Mouse (Mus musculus) embryonic fibroblast, embryonic 13.5 days (primary cell): ENCODE data around the gene Serac1.

ENCODE experiments used
- CTCF ChIP-seq: IDR thresholded peaks from 2 replicates; pipeline ENCODE4 v1.5.1; 2011; ENCODE audit warnings: mild to moderate bottlenecking, control low read depth, low read length, moderate library complexity, borderline replicate concordance; ENCODE audit not compliant: insufficient read depth
- POLR2A ChIP-seq: IDR thresholded peaks from 2 replicates; pipeline ENCODE4 v1.6.1; 2011; ENCODE audit warnings: low read depth, mild to moderate bottlenecking, control low read depth, low read length, moderate library complexity

DNA sequence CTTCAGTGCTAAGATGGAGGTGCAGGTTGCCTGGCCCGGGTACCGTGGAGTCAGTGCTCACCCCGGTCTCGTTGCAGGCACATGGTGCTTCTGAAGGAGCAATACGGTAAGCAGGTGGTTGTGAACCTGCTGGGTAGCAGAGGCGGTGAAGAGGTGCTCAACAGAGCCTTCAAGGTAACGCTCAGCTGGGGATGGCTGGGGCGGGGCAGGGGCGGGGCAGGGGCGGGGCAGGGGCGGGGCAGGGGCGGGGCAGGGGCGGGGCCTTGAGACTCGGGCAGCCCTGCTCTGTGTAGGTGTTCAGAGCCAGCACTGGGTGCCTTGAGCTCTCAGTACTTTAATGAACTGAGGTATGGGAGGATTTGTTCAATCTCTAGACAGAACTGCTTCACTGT is 74.3 kb downstream of the Serac1 start:
- TF ChIP-seq CTCF, result no peak
- TF ChIP-seq POLR2A, result 0 out of 2 replicates have a peak, but pooled peaks have one; percentile 9
